Mouse (Mus musculus) large intestine, adult 2 months (tissue): ENCODE measurements at regions not wholly inside any gene's neighbourhood (a gene's known extent, or its start where the extent isn't known, plus 50 kb on each side); places are given as distances from the start of the nearest gene placed in this dataset.
A peak's percentile ranks its signal among the peaks of the same experiment; 100 is the strongest.

Experiments used
- DNase-seq: peaks from one replicate; pipeline ENCODE4 v3.0.0-alpha.2; 2012; ENCODE audit warnings: low read depth, low spot score
- WGBS: fragments of 180-500 bp; shearing (Covaris S2); methylation state at CpG from one replicate; pipeline ENCODE4 v1.1.7; 2018; 5-methylcytosine and 5-hydroxymethylcytosine counted together

DNA sequence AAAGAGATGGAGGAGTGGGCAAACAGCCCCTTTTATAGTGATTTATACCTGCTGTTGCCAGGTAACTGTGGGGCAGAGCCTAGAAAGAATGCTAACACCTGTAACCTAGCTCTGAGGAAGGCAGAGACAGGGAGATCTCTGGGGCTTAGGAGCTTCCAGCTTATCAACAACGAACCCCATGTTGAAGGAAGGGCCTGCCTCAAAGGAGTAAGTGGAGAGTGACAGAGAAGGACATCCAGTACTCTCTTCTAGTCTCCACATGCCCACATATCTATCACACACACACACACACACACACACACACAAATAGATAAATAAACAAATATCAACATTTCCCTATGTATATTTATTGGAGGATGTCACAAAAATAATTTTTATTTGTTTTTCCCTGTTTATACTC is 654.6 kb downstream of the Zfp706 start:
- no peak for DNase-seq
- 74% methylated on average over 1 of the region's 1 CpGs for WGBS

- WGBS = 42% methylated on average over 3 of the region's 3 CpGs
- DNase-seq = no peak
Measured at GRCm38 (mm10) chr15:36351693-36352092, 655.9 kb downstream of the Zfp706 start.

DNA sequence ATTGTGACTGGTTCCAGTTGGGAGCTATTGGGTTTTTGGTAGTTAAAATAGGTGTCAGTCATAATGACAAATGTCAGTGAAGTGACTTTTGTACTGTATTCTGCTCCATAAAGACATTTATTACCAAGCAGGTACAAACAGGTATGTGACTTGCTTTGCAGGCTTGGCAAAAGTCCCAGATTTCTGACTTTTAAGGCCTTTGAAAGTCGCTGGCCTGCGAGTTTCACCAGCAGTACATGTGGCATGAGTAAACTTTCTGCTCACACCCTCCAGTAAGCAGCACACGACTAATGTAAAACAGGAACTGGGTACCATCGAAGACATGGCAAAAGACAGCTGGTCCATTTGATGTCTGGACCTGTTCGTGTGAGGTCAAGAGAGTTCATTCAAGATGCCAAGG is 659.2 kb downstream of the Zfp706 start:
- DNase-seq = peak; percentile 85
- 26% methylated on average over 5 of the region's 5 CpGs for WGBS

DNA sequence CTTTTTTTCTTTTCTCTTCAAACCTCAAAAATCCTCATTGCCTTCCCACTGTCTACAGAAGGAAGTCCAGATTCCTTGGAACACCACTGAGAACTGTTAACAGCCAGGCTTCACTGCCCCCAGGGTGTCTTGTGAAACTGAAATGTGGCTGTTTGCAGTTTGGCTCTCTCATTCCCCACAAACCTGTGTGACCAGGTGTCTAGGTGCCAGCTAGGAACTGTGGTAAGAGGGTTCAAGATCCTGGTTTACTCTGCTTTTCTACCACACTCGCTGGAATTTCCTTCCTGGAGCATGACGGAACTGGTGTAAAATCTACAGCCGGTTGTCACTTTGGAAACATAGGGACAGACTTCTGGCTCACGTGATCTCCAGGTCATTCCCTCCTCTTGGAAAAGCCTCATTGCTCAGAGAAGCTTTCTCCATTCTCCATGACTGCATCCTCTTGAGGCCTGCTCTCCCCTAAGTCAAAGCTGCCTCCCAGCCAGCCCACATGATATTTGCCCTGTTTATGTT is 660.2 kb downstream of the Zfp706 start:
- 23% methylated on average over 4 of the region's 4 CpGs for WGBS

GRCm38 (mm10) chr15:36346126-36346525 is 661.4 kb downstream of the Zfp706 start:
- peak; percentile 59 for DNase-seq
- WGBS = 17% methylated on average over 5 of the region's 5 CpGs

More for the DNA sequence above, 660.2 kb downstream of the Zfp706 start:
- peak; percentile 48 for DNase-seq

DNA sequence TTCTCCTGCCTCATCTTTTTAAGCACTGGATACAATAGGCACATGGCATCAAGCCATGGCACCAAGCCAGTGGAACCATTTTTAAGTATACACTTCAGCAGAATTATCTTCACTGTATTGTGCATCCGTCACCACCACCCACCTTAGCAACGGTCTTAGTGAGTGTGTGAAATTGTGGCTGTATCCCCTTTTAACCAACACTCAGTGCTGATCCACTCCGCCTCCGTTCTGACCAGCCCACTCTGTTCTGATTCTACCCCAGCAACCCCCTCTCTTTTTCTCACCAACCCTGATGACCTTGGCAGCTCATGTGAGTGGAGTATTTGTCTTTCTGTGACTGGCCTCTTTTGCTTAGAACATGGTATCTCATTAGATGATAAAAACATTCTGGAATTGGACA is 662.2 kb downstream of the Zfp706 start:
- WGBS = 77% methylated on average over 4 of the region's 4 CpGs
- DNase-seq = no peak

- 67% methylated on average over 5 of the region's 5 CpGs for WGBS
- no peak for DNase-seq
Measured at GRCm38 (mm10) chr15:36339971-36340550, 667.5 kb downstream of the Zfp706 start.

GRCm38 (mm10) chr15:36338766-36339165 is 668.8 kb downstream of the Zfp706 start:
- 83% methylated on average over 2 of the region's 2 CpGs for WGBS
- no peak for DNase-seq

DNA sequence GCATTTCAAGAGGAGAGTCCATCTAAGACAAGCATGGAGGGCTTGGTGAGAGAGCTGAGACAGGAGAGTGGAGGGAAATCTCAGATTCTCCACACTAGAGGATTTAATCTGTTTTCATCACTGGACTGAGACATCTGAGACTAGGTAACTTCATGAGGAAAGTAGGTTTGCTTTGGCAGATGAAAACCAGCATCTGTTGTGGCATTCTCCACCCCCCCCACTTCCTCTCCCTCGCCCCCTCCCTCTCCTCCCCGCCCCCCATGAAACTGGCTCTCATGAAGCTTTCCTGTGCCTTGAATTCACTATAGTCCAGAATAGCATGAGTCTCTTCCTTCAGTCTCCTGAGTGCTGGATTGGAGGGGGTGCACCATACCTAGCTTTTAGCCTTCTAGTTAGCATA is 670.7 kb downstream of the Zfp706 start:
- no peak for DNase-seq
- 72% methylated on average over 2 of the region's 2 CpGs for WGBS

DNA sequence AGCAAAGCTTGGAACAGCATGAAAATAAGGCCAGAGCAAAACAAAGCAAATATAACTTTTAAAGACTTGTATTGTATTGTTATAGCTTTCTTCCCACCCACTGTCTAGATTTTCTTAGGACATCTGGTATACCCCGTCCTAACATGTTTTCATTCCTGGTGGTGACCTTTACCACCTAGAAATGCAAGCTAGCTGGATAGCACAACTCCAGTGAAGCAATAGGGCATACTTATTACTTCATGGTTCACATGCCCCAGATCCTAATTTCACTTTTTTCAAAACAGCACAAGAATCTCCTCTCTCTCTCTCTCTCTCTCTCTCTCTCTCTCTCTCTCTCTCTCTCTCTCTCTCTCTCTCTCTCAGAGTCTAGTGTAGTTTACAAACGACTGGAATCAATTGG is 672.5 kb downstream of the Zfp706 start:
- DNase-seq = no peak

DNA sequence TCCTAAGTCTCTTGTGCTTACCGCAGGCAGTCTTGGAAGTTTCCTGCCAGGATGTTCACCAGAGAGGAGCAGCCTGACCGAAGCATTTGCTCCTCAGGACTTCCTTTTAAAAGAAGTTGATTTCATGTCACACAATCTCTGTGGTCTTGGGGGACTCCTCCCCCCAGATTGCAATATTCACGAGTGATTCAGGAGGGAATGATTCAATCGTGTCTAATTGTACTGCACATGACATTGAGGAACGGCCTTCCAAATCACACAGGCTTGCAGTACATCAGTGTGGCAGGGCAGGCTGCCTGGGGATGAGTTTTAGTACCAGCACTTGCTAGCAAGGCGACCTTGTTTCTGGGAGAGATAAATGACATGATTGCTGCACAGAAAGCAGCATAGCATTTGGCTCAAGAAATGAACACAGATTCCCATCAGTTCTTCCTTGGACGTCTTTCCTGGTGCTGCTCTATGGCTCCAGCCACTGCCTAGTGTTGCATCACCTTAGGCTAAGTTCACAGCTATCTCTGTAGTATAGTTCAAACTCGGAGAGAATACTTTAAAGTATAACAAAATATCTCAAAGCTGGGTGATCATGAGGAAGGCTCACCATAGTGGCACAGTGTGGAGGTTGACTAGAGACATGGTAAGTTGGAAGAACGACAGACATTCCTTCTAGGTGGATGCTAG is 673.0 kb downstream of the Zfp706 start:
- 76% methylated on average over 9 of the region's 9 CpGs for WGBS
- DNase-seq = no peak

More for the DNA sequence above, 672.5 kb downstream of the Zfp706 start:
- WGBS = 75% methylated on average over 2 of the region's 2 CpGs

DNA sequence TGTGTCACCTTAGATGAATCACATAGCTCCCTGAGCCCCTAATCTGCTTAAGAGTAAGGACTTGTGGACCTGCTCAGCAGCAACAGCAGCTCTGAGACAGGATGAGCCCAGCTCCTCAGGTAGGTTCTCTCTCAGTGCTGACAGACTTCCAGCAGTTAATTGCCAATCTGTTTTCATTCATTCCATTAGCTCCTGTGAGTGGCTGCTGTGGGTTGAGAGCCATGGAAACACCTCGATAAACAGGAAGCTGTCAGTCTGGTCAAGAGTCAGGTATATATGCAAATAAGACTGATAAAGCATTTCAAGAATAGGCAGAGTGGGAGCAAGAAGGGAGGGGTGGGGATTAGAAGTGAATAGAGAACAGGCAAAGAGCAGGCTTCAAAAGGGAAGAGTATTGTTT is 673.7 kb downstream of the Zfp706 start:
- WGBS = 17% methylated on average over 1 of the region's 1 CpGs
- DNase-seq = no peak

DNA sequence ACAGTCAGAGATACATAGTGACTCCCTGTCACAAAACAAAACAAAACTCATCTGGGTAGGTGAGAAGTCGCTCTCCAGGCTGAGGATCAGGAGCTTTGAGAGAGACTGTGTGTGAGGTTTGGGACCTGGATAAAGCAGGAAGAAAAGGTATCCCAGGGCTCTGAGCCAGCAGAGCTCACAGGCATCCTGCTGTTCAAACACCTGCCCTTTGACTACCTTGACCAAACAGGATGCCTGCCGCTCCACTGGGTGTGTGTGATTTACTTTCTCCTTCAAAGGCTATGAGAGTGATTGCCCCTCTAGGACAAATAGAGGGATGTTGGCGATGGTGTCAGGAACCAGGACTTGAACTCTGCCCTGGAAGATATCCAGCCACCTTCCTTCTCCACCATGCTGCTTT is 674.3 kb downstream of the Zfp706 start:
- WGBS = 23% methylated on average over 3 of the region's 3 CpGs
- peak; percentile 42 for DNase-seq
